Mouse (Mus musculus): ENCODE results near the gene Ebf3.

The Ebf3 gene

GRCm38 (mm10) chr7:137313904-137314691 is at the start of gene Ebf3:
Gene Ebf3 (minus strand): TSS chr7:137314445.
- no peak for DNase-seq (ENCODE audit: extremely low read depth, low read depth)

DNA sequence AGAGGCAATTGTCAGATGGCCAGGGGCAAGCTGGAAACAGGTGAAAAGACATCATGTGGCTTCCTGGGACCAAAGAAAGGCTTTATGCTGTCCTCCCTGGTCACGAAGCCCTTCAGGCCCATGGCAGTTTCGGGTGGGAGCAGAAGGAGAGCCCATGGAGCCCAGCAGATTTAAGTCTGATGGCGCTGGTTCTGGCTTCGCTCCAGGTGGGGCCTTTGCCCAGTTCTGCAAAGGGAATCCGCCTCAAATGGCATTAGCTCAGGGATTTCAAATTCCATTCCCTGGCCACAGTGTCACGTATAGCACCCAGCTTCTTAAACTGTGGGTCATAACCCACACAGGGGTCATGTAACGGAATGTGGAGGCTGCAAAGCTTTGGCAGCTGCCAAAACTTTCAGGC is 32.6 kb upstream of the Ebf3 start:
- no peak for DNase-seq (ENCODE audit: extremely low read depth, low read depth)

DNA sequence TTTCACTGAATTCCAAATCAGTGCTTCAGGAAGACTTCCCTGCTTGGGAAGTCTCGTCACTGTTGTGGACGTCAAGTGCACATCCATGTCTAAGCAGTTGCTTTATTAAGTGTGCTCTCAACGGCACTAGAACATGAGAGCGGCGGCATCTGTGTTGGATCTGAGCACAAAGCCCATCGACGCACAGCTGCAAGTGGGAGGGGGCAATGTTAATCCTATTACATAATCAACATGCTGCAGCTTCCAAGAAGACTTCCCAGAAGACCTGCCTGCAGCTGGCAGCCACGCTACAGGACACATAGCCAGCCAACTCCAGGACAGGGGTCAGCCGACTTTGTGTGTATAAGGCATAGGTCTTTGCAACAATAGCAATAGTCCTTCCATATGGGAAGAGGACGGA is 31.8 kb upstream of the Ebf3 start:
- no peak for DNase-seq (ENCODE audit: extremely low read depth, low read depth)

GRCm38 (mm10) chr7:137333951-137334350 is 19.7 kb upstream of the Ebf3 start:
- no peak for DNase-seq (ENCODE audit: extremely low read depth, low read depth)

DNA sequence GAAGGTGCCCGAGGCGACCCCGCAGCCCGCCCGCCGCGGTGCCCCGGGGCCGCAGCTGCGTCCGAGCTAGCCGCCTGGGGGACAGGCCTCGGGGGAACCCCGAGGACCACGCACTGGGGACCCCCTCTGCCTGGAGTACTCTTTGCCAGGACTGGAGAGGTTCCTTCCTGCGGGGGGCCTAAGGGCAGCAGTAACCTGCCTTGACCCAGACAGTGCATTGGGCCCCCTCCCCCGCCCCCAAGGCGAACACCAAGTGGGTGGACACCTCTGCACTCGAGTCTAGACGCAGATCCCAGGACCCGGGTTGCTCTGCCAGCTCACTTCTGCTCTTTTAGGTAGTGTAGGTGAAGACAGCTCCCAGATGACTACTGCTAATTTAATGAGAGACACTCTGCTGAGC is 8.7 kb upstream of the Ebf3 start:
- no peak for DNase-seq (ENCODE audit: extremely low read depth, low read depth)

DNA sequence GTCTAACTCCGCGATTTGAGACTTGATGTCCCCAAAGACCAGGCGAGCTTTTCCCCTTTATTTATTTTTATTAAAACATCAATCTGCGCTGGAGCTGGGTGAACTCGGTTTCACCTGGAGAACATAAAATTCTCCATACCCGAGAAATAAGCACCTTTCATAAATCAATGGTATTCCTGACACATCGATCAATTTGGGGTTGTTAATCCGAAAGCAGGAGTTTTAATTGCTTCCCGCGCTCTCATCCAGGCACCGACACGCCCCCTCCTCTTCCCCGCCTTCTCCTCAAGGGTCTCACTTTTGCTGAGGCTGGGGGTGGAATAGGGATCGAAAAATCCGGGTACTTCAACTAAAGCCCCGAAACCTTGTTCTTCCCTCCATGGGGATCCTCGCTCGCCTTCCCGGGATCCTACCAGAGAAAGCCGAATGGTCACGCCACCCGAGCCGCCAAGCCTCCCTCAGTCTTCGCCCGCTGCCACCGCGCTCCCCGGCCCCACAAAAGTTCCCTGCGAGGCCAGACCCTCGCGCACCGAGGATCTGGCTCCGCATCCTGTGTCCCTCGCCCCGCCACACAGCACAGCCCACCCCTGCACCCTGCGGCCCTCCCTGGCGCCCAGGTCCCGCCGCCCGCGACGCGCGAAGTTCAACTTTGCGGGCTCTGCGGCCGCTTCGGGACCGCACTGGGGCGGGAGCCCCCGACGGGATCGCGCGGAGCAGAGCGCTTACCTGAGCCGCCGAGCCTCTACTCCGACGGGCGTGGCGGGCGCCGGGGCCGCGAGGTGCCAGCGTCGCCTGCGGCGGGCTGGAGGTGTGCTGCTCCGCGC is 7.9 kb upstream of the Ebf3 start:
- DNase-seq (ENCODE audit: extremely low read depth, low read depth): no peak

GRCm38 (mm10) chr7:137321141-137321813 is 7.0 kb upstream of the Ebf3 start:
- no peak for DNase-seq (ENCODE audit: extremely low read depth, low read depth)

- no peak for DNase-seq (ENCODE audit: extremely low read depth, low read depth)
These were observed 6.1 kb upstream of the Ebf3 start for GRCm38 (mm10) chr7:137320320-137320719.

- no peak for DNase-seq (ENCODE audit: extremely low read depth, low read depth)
These were observed 5.0 kb upstream of the Ebf3 start for GRCm38 (mm10) chr7:137318924-137319885.

- no peak for DNase-seq (ENCODE audit: extremely low read depth, low read depth)
These were observed 4.1 kb upstream of the Ebf3 start for GRCm38 (mm10) chr7:137318383-137318775.

GRCm38 (mm10) chr7:137317659-137318382 is 3.6 kb upstream of the Ebf3 start:
- no peak for DNase-seq (ENCODE audit: extremely low read depth, low read depth)

GRCm38 (mm10) chr7:137316926-137317658 is 2.8 kb upstream of the Ebf3 start:
- no peak for DNase-seq (ENCODE audit: extremely low read depth, low read depth)

DNA sequence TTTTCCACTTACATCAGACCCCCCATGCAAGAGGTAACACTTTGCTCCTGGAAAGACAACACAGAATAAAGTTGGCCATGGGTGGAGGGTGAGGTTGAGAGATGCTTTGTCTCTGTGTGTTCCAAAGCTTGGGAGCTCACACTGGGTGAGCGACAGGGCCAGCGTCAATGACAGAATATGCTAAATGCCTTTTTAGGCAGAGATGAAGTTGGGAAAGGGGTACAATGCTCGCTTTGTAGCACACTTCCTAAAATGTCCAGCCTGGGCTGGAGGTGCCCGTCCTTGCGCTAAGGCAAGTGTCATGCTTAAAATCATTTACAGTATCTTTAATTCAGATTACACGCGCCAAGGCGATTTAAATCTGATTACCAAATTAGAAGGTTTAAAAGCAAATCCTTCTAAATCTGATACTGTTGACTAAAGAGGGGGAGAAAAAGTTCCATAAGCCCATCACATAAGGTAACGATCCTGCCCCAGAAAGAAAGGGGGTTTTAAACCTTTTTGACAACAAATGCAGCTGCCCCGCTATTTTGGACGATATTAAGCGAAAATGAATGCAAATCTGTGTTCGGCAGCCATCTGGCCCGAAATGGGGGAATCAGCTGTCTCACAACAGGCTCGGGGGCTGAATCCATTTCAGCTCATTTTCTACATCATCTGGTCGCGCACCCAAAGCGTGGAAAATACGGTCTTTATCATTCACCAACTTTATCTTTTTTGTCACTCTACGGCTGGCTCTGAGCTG is 2.1 kb upstream of the Ebf3 start:
- DNase-seq (ENCODE audit: extremely low read depth, low read depth): no peak

DNA sequence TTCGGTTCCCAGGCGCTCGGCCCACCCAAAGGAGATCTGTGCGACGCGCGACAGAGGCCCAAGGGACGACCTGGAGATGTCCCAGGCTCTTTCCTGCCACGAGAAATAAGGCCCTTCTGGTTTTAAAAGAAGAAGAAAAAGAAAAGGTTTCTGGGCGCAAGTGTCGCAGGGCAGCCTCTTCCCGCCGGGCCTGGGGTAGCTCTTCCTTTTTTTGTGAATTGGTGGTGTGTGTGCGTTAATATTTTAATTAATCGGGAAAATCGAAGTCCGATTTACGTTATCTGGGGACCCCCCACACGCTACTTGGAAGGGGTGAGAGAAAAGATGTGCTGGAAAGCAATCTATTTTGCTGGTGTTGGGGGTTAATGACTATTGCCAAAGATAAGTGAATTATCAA is 1.3 kb upstream of the Ebf3 start:
- DNase-seq (ENCODE audit: extremely low read depth, low read depth): no peak

- DNase-seq (ENCODE audit: extremely low read depth, low read depth): no peak
These were observed 682 bp upstream of the Ebf3 start for GRCm38 (mm10) chr7:137314710-137315543.

DNA sequence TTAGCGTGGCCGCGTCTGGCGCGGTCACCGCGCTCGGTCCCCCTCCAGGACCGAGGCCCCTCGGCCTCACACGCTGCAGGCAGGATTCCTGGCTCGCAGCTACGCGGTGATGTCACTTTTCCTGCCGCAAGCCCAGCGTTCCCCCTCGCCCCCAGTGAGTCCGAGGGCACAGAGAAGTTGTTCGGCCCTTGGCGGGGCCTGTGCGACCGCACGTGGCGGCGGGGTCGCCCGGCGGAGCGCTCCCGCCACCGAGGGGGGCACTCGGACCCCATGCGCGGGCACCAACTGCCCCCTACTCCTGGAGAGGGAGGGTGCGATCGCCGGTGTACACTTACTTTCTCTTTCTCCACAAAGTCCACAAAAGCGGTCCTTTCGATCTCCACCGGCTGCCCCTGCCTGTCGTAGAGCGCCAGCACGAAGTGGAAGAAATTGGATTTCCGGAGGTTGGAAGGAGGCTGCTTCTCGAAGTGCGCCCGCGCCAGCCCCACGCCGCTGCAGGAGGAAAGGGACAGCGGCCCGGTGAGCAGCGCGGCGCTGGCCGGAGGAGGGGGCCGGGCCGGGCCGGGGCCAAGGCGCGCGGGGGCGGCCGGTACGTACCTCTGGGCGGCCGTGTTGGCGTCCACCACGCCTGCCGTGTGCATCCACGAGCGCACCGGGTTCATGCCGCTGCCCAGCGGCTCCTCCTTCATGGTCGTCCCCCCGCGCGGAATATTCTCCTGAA is 902 bp downstream of the Ebf3 start:
- DNase-seq (ENCODE audit: extremely low read depth, low read depth): no peak

GRCm38 (mm10) chr7:137312933-137313182 is 1.4 kb downstream of the Ebf3 start:
- no peak for DNase-seq (ENCODE audit: extremely low read depth, low read depth)

Measured in MEL-GATA-1-ER (cell line).